Mouse (Mus musculus): ENCODE measurements at regions not wholly inside any gene's neighbourhood (a gene's known extent, or its start where the extent isn't known, plus 50 kb on each side); places are given as distances from the start of the nearest gene placed in this dataset.

- DNase-seq (ENCODE audit: low spot score): no peak
Observed at GRCm38 (mm10) chr17:65015731-65016130, 179.9 kb upstream of the 4930583I09Rik start.

GRCm38 (mm10) chr17:65014682-65015081 lies 178.8 kb upstream of the 4930583I09Rik start:
- DNase-seq (ENCODE audit: low spot score): no peak

GRCm38 (mm10) chr17:65000626-65001135 lies 164.8 kb upstream of the 4930583I09Rik start:
- DNase-seq (ENCODE audit: low spot score): peak; percentile 12

GRCm38 (mm10) chr17:64994483-64994882 lies 158.6 kb upstream of the 4930583I09Rik start:
- DNase-seq (ENCODE audit: low spot score): no peak

DNA sequence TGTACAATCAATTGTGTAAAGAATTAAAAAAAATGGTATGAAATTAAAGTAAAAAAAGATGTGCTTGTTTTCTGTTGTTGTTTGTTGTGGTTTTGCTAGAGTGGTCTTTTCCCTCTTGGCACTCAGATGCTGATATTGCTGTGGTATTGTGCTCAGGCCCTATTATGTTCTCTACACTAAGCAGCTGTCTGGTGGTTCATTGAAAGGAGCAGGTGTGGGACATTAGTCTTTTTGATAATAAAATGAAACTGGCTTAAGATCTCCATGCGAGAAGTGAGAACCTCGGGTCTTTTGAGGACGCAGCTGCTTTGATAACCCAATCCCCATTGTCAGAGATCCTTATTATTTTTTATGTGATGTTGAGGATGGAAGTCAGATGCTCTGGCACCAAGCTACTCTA lies 155.4 kb upstream of the 4930583I09Rik start:
- DNase-seq (ENCODE audit: low spot score): no peak

- DNase-seq (ENCODE audit: low spot score): no peak
Observed at GRCm38 (mm10) chr17:64984276-64985011, 148.6 kb upstream of the 4930583I09Rik start.

GRCm38 (mm10) chr17:64983480-64983879 lies 147.6 kb upstream of the 4930583I09Rik start:
- peak; percentile 31 for DNase-seq (ENCODE audit: low spot score)

DNA sequence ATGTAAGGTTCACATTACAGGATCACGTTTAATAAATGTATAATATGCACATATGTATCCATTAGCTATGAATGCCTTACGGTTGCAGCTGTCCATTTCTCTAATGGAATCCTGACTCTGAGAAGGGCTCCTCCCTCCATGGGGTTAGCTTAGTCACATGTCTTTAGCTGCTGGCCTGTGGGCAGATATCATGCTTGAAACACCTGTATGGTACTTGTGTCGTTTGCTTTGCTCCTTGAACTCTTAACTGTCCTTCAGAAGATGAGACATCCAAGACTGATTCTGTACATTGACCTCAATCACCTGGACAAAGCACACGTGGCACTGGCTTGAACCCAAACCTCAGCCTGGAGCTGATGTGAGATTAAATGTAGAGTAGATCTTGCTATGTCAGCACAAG lies 128.3 kb upstream of the 4930583I09Rik start:
- DNase-seq (ENCODE audit: low spot score): no peak

DNA sequence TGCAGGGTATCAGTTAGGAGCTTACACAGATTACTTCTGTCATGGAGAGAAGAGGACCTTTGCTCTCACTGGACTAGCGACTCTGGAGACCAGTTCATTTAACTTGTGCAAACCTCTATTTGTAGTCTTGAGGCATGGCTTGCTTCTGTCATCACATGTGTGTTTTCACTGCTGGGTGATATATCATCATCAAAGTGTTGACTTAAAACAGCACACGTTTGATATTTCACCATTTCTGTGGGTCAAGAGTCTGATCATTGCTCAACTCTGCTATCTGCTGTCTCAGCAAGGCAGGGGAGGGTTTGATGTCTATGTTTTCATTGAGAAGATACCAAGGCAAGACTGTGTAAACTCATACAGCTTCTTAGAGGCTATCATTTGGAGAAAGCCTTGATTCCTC lies 126.0 kb upstream of the 4930583I09Rik start:
- no peak for DNase-seq (ENCODE audit: low spot score)

- no peak for DNase-seq (ENCODE audit: low spot score)
Observed at GRCm38 (mm10) chr17:64957495-64957894, 121.6 kb upstream of the 4930583I09Rik start.

DNA sequence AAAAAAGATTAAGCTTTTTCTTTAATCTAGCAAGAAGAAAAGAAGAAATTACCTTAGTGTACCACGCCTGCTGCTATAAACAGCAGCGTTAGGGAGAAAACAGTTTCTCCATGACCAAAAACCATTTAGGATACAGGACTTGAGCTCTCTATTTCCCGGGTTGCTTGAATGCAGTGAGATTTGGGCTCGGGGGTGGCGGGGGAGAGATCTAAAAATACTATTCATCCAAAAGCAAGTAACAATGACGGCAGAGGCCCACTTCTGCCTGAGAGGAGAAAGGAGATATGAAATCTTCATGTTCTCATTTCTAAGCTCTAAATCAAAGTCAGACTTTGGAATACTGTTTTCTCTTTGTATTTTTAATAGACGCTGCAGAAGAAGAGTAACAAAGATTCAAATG lies 120.6 kb upstream of the 4930583I09Rik start:
- no peak for DNase-seq (ENCODE audit: low spot score)

- no peak for DNase-seq (ENCODE audit: low spot score)
Observed at GRCm38 (mm10) chr17:64953275-64953674, 117.4 kb upstream of the 4930583I09Rik start.

DNA sequence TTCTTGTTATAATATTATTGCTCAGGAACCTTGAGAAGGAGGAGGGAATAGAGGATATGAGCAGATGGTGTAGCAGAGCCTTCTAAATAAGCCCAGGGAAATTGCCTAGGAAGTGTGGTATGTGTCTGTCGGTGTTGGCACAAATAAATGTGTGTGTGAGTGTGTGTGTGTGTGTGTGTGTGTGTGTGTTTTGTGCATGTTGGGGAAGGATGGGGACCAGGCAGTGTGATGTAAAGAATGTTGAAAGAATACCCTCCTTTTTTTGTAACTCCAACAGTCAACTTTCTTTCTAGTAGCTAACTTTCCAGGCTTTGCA lies 115.7 kb upstream of the 4930583I09Rik start:
- DNase-seq (ENCODE audit: low spot score): no peak

GRCm38 (mm10) chr17:64950802-64951624 lies 115.1 kb upstream of the 4930583I09Rik start:
- no peak for DNase-seq (ENCODE audit: low spot score)

DNA sequence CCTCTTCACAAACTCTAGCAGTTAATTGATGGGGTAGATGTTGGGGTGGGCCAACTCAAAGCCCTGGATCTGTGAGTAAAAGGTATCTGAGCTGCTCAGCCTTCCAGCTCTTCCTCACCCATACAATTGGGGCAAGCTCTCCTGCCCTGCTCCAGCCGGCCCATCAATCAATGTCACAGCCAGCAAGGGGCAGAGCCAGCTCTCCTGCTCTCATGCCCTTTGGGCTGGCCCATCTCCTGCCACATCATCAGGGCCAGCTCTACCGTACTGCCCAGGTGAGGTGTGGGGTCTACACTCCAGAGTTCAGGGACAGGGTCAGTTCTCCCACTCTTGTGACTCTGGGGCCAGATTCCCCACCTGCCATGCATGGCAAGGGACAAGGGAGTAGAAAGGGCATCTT lies 107.3 kb upstream of the 4930583I09Rik start:
- DNase-seq (ENCODE audit: low spot score): no peak

GRCm38 (mm10) chr17:64941555-64941954 lies 105.7 kb upstream of the 4930583I09Rik start:
- no peak for DNase-seq (ENCODE audit: low spot score)

DNA sequence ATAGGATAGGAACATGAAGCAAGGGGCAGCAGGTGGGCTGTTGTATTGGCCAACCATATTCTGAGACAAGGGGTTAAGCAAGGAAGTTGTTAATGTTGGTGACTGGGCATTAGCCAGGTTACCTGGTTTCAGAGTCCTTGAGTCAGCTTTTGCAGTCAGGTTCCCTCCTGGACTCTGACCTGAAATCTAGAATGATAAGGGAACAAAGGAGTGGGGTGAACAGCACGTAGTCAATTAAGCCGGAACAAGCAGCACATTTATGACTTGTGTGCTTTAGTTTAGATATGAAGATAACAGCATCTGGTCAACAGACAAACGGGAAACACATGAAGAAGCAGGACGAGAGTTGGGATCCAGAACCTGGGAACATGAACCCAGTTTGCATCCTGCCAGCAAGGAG lies 99.8 kb upstream of the 4930583I09Rik start:
- no peak for DNase-seq (ENCODE audit: low spot score)

DNA sequence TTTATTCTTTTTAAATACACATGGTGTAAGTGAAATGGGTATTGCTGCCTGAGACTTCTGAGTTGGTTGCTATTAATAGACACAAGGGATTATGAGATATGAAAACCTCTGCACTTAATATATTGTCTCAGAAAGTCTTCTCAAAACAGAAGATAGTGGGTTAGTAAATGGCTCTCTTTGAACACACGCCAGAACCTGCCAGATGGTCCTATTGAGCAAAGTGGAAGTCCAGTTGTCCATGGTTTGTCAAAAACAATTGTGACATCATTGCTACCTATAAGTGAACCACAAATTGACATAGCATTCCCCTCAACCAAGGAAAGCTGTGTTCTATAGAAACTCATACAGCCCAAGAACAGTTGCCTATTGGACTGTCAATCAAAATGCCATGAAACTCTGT lies 98.5 kb upstream of the 4930583I09Rik start:
- no peak for DNase-seq (ENCODE audit: low spot score)

DNA sequence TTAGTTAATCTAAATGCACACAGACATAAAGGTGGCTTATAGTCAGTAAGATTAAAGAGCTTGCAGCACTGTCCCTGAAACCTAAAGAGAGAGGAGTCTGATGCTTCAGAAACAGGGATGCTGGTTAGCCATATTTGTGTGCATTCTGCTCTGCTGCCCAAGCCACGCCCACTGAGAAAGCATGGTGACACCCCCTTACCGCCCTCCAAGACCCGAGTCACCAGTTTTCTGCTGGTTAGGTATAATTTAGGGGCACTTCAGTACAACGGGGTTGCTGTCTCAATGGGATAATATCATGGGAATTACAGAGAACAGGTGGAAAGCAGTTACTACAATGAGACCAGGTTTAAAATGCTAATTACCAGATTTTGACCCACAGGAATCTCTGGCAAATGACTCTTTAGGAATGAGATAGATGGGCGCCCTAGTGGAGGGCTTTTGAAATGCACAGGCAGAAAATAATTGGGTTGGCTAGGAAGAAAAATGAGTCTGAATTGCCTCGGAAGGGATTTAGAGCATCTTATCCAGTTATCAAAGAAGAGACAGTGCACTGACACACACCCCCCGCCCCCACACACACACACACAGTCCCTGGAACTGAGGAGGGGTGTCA lies 95.1 kb upstream of the 4930583I09Rik start:
- DNase-seq (ENCODE audit: low spot score): no peak

GRCm38 (mm10) chr17:64923762-64924161 lies 87.9 kb upstream of the 4930583I09Rik start:
- DNase-seq (ENCODE audit: low spot score): no peak

DNA sequence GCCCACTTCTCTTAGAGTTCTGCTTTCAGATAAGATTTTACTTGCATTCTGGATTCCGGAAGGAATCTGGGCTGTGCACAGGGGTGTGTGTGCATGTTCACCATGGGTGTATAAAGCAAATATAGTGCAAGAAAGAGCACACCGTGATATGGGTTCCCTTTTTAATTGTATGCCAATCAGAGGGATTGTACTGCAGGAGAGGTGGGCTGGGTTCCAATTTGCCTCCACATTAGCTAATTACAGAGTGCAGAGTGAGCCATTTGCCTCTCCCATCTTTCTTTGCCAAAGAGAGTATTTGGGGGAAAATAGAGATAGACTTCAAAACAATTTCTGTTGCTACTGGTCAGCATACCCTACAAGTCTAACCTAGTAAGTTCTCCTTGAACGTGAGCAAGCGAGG lies 86.4 kb upstream of the 4930583I09Rik start:
- no peak for DNase-seq (ENCODE audit: low spot score)

DNA sequence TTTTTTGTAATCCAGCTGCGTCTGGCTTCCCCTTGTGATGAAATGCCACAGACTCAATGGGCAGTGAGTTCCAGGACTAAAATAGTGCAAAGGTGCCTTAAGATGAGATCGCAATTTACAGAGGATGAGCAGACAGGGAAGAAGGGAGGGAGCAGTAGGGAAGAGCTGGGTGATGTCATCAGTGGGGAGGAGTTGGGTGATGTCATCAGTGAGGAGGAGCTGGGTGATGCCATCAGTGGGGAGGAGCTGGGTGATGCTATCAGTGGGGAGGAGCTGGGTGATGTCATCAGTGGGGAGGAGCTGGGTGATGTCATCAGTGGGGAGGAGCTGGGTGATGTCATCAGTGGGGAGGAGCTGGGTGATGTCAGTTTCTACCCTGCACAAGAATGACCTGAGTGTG lies 84.4 kb upstream of the 4930583I09Rik start:
- peak; percentile 57 for DNase-seq (ENCODE audit: low spot score)

DNA sequence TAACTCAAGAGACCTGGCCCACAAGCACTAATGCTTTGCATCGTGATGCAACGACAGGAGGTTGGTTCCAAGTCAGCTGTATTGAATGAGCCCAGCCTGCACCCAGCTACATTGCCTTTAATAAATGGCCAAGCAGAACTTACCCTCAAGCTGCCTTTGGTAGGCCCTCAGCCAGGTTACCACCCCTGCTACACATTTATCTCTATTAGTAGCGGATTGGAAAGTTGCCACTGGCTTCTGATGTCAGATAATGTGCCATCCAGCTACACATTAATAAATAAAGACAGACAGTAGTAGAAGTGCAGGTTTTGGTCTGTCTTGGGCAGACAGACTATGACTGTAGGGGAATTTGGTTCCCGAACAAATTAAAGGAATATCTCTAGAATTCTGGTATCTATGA lies 82.0 kb upstream of the 4930583I09Rik start:
- DNase-seq (ENCODE audit: low spot score): peak; percentile 63

All from MN1 (cell line).